22 mouse cellular contexts compared by ENCODE assay signal in genomic region chr11:94968187-94968586, GRCm38 (mm10). TPM values are rescaled to one million over a fixed set of nuclear protein-coding genes. Genes with fewer than 3 reads are reported as not detected.
DNase-seq lines count a peak whose midpoint lies in the region; TF ChIP-seq lines count a peak whose summit lies in the region.
"Had no signal": no experiment of that assay in that cellular context is flagged by ENCODE, and none has a peak within 500 bp of the region (broad histone marks: within the 10 kb centered on the region; RNA-seq: fewer than 3 reads in every experiment).

No protein-coding gene starts in this region.

- peaks cover 7% of the 10 kb centered on the region for H3K4me1 ChIP-seq in testis, adult 2 months (ENCODE audit: control insufficient read depth, insufficient read depth, low read length)

- no peaks in the 10 kb centered on the region for H3K27me3 ChIP-seq in testis, adult 2 months (ENCODE audit: control insufficient read depth, insufficient read depth, low read length)
- H3K27me3 ChIP-seq: forebrain, embryonic 13.5 days; heart, embryonic 15.5 days; hindbrain, embryonic 13.5 days had no signal

- peak overlapping the region; percentile 83 for H3K27ac ChIP-seq in testis, adult 2 months (ENCODE audit: control insufficient read depth, insufficient read depth, low read depth, low read length)
- H3K27ac ChIP-seq: forebrain, embryonic 13.5 days; heart, adult 2 months; heart, embryonic 15.5 days; hindbrain, embryonic 13.5 days had no signal

- no peak for TF ChIP-seq POLR2A in testis, adult 2 months (IDR thresholded peaks at IDR 0.05; ENCODE audit: control insufficient read depth, low read depth, low read length)

- H3K36me3 ChIP-seq in testis, adult 2 months (ENCODE audit: control insufficient read depth, insufficient read depth, low read length), result peaks cover 4% of the 10 kb centered on the region; the same call in 1 of the 2 replicates
- H3K36me3 ChIP-seq: G1E; heart, embryonic 15.5 days; hindbrain, embryonic 13.5 days had no signal

- H3K4me3 ChIP-seq in testis, adult 2 months (ENCODE audit: control insufficient read depth, low read depth, low read length), result peak overlapping the region; percentile 89
- H3K4me3 ChIP-seq: forebrain, embryonic 13.5 days; heart, adult 2 months; heart, embryonic 15.5 days; hindbrain, embryonic 13.5 days had no signal

- no peak for TF ChIP-seq CTCF in testis, adult 2 months (IDR thresholded peaks at IDR 0.05; ENCODE audit: control insufficient read depth, insufficient read depth, insufficient replicate concordance, low read depth, low read length)

- peak; percentile 33 for DNase-seq in adrenal gland, adult 2 months
- DNase-seq in adrenal gland, postnatal 4 days (ENCODE audit: low spot score in 2 of 2), result no peak
- peak; percentile 35 for DNase-seq in cerebellum, adult 9-11 months
- DNase-seq in cerebellum, adult 11 months, result no peak
- peak; percentile 16 to 47 for DNase-seq in layer of hippocampus, postnatal 14 days (ENCODE audit: low spot score in 2 of 2)
- DNase-seq in layer of hippocampus, adult 11-12 months (ENCODE audit: low spot score), result no peak
- DNase-seq in testis, postnatal 10 days (ENCODE audit: low spot score), result no peak
- DNase-seq: B cell, adult 2 months; forebrain, postnatal 0 days; gastrocnemius, postnatal 14 days; heart, postnatal 14 days had no signal

RNA-seq across cellular contexts. Expression of gene Hils1, which starts 0.8 kb away (rescaled TPM):
- total RNA-seq in adrenal gland, adult 2 months (2021), result not detected
- not detected in 2 replicates for polyA plus RNA-seq in adrenal gland, adult 2 months (2012; rRNA removed)
- not detected for total RNA-seq in adrenal gland, postnatal 4 days (2021)
- total RNA-seq in layer of hippocampus, postnatal 14 days (2021), result not detected
- 1,028 and 1,102 TPM in 2 replicates for polyA plus RNA-seq in testis, adult 2 months (2012; rRNA removed)
- total RNA-seq: forebrain, postnatal 0 days; G1E; gastrocnemius, adult 18-20 months; gastrocnemius, postnatal 14 days; heart, adult 2 months; heart, postnatal 14 days; hematopoietic stem cell, adult 5-6 weeks had no signal
- polyA plus RNA-seq: CD4-positive, CD25-positive, alpha-beta regulatory T cell, adult 4 months; cortical plate, adult 2 months; forebrain, embryonic 13.5 days; forebrain, postnatal 0 days; G1E; hindbrain, embryonic 13.5 days; intestine, embryonic 16.5 days had no signal

RNA-seq across cellular contexts. Expression of gene Sgca, which starts 7.9 kb away (rescaled TPM):
- not detected for total RNA-seq in adrenal gland, adult 2 months (2021)
- 0.79 and 0.95 TPM in 2 replicates for polyA plus RNA-seq in adrenal gland, adult 2 months (2012; rRNA removed)
- total RNA-seq in adrenal gland, postnatal 4 days (2021), result 1 to 10 TPM; 2.8 to 3.9 TPM
- under 1 TPM; 0.95 to 0.99 TPM for total RNA-seq in layer of hippocampus, postnatal 14 days (2021)
- 27.5 and 33.7 TPM in 2 replicates for polyA plus RNA-seq in testis, adult 2 months (2012; rRNA removed)
- total RNA-seq: forebrain, postnatal 0 days; hematopoietic stem cell, adult 5-6 weeks had no signal
- polyA plus RNA-seq: CD4-positive, CD25-positive, alpha-beta regulatory T cell, adult 4 months; forebrain, embryonic 13.5 days; G1E had no signal

RNA-seq across cellular contexts. Expression of gene Ppp1r9b, which starts 22.6 kb away (rescaled TPM):
- 100 to 1,000 TPM; 101 to 148 TPM for total RNA-seq in adrenal gland, adult 2 months (2021)
- polyA plus RNA-seq in adrenal gland, adult 2 months (2012; rRNA removed), result 61.6 and 64.6 TPM in 2 replicates
- 100 to 1,000 TPM; 108 to 113 TPM for total RNA-seq in adrenal gland, postnatal 4 days (2021)
- total RNA-seq in layer of hippocampus, postnatal 14 days (2021), result 100 to 1,000 TPM; 705 to 706 TPM
- 14.6 and 15.0 TPM in 2 replicates for polyA plus RNA-seq in testis, adult 2 months (2012; rRNA removed)

RNA-seq across cellular contexts. Expression of gene Col1a1, which starts 32.2 kb away (rescaled TPM):
- 10 to 100 TPM; 34.5 to 82.8 TPM for total RNA-seq in adrenal gland, adult 2 months (2021)
- polyA plus RNA-seq in adrenal gland, adult 2 months (2012; rRNA removed), result 40.1 and 42.9 TPM in 2 replicates
- total RNA-seq in adrenal gland, postnatal 4 days (2021), result 1,000 to 10,000 TPM in 1 of 2 experiments, 100 to 1,000 TPM in 1; 890 to 1,096 TPM
- total RNA-seq in layer of hippocampus, postnatal 14 days (2021), result 10 to 100 TPM; 39.7 to 59.5 TPM
- polyA plus RNA-seq in testis, adult 2 months (2012; rRNA removed), result 14.3 and 18.0 TPM in 2 replicates
- total RNA-seq: hematopoietic stem cell, adult 5-6 weeks had no signal
- polyA plus RNA-seq: G1E had no signal

RNA-seq across cellular contexts. Expression of gene Samd14, which starts 41.5 kb away (rescaled TPM):
- 1 to 10 TPM; 2.5 to 4.5 TPM for total RNA-seq in adrenal gland, adult 2 months (2021)
- 12.9 and 13.5 TPM in 2 replicates for polyA plus RNA-seq in adrenal gland, adult 2 months (2012; rRNA removed)
- total RNA-seq in adrenal gland, postnatal 4 days (2021), result 10 to 100 TPM; 16.2 to 22.5 TPM
- 10 to 100 TPM; 73.6 to 78.1 TPM for total RNA-seq in layer of hippocampus, postnatal 14 days (2021)
- 0.67 and 0.75 TPM in 2 replicates for polyA plus RNA-seq in testis, adult 2 months (2012; rRNA removed)

Comparison
In these comparisons a context has a peak if more than half of its experiments do, and no peak if none do; other contexts are left out.
1. DNase-seq: peak in adrenal gland, adult 2 months (single experiment), cerebellum, adult 9-11 months (single experiment) and layer of hippocampus, postnatal 14 days (2 of 2); none in adrenal gland, postnatal 4 days (0 of 2), cerebellum, adult 11 months (single experiment), layer of hippocampus, adult 11-12 months (single experiment) and testis, postnatal 10 days (single experiment).
2. RNA of gene Ppp1r9b, which starts 22.6 kb away (total RNA-seq): 705 to 706 TPM in layer of hippocampus, postnatal 14 days; 101 to 148 TPM in adrenal gland, adult 2 months and 108 to 113 TPM in adrenal gland, postnatal 4 days; every median in the first group is over 4 times any median in the second.